In genomic region chr11:49808946-49809345, GRCm38 (mm10) we compare ENCODE assay signal across 22 mouse cellular contexts. TPM values are rescaled to one million over a fixed set of nuclear protein-coding genes. Genes with fewer than 3 reads are reported as not detected.
DNase-seq lines count a peak whose midpoint lies in the region.
"Had no signal": no experiment of that assay in that cellular context is flagged by ENCODE, and none has a peak within 500 bp of the region (broad histone marks: within the 10 kb centered on the region; RNA-seq: fewer than 3 reads in every experiment).

No protein-coding gene starts in this region.

- no peaks in the 10 kb centered on the region for H3K9me3 ChIP-seq in heart, embryonic 10.5 days
- H3K9me3 ChIP-seq: embryonic facial prominence, embryonic 10.5 days; embryonic facial prominence, embryonic 12.5 days; forebrain, embryonic 13.5 days; forebrain, embryonic 15.5 days; G1E had no signal

- 0 out of 2 replicates have a peak, but pooled peaks cover 6% of the 10 kb centered on the region for H3K4me1 ChIP-seq in heart, embryonic 10.5 days
- H3K4me1 ChIP-seq: embryonic facial prominence, embryonic 10.5 days; embryonic facial prominence, embryonic 12.5 days; forebrain, embryonic 13.5 days; forebrain, embryonic 15.5 days had no signal

- DNase-seq in heart, adult 11 months = peak; percentile 81
- DNase-seq in heart, embryonic 10.5 days (ENCODE audit: low spot score) = no peak
- peak; percentile 79 for DNase-seq in ES-CJ7 (ENCODE audit: low read depth, low spot score)
- DNase-seq in R1 (ENCODE audit: low read depth, low spot score) = peak; percentile 85
- DNase-seq in kidney, postnatal 36 days = no peak
- DNase-seq in left cerebral cortex, postnatal 25 days (ENCODE audit: low spot score in 2 of 2) = no peak
- no peak for DNase-seq in adrenal gland, postnatal 36 days
- DNase-seq: adrenal gland, adult 8-10 months; adrenal gland, postnatal 14 days; B cell, adult 2 months; cerebellum, adult 11-12 months; cerebellum, adult 2 months; cerebellum, adult 9-10 months; cerebellum, postnatal 10 days; cerebellum, postnatal 25 days; forebrain, postnatal 0 days had no signal

- no peak overlapping the region for H3K27ac ChIP-seq in heart, embryonic 10.5 days
- H3K27ac ChIP-seq: embryonic facial prominence, embryonic 10.5 days; embryonic facial prominence, embryonic 12.5 days; forebrain, embryonic 13.5 days; forebrain, embryonic 15.5 days had no signal

- 84% methylated on average over 9 of the region's 9 CpGs for WGBS in heart, embryonic 10.5 days

- no peak overlapping the region for H3K4me3 ChIP-seq in heart, embryonic 10.5 days
- H3K4me3 ChIP-seq: embryonic facial prominence, embryonic 10.5 days; embryonic facial prominence, embryonic 12.5 days; forebrain, embryonic 13.5 days; forebrain, embryonic 15.5 days had no signal

- intact Hi-C loops in left cerebral cortex, postnatal 25 days (cut with DNase I) = no loop called here

- H3K36me3 ChIP-seq in heart, embryonic 10.5 days = peaks cover 45% of the 10 kb centered on the region
- H3K36me3 ChIP-seq: G1E had no signal

- no peaks in the 10 kb centered on the region for H3K27me3 ChIP-seq in heart, embryonic 10.5 days (ENCODE audit: insufficient read depth, poor library complexity, severe bottlenecking)
- H3K27me3 ChIP-seq: CH12.LX; embryonic facial prominence, embryonic 12.5 days; forebrain, embryonic 13.5 days; forebrain, embryonic 15.5 days had no signal

RNA-seq across cellular contexts. Expression of gene Gfpt2, which starts 15.0 kb away (rescaled TPM):
- 21.3 and 24.5 TPM in 2 replicates for polyA plus RNA-seq in heart, embryonic 10.5 days (2016; fragmentation: Nextera tagmentation; extraction: Ambion mirVana)
- 10 to 100 TPM in 1 of 2 experiments, 1 to 10 TPM in 1; 6.0 to 10.1 TPM for total RNA-seq in left cerebral cortex, postnatal 25 days (2021)
- total RNA-seq in adrenal gland, postnatal 36 days (2021) = 10 to 100 TPM in 1 of 2 experiments, 1 to 10 TPM in 1; 5.7 to 12.0 TPM
- polyA plus RNA-seq: G1E had no signal

RNA-seq across cellular contexts. Expression of gene Mapk9, which starts 37.6 kb away (rescaled TPM):
- 30.2 and 31.5 TPM in 2 replicates for polyA plus RNA-seq in heart, embryonic 10.5 days (2016; fragmentation: Nextera tagmentation; extraction: Ambion mirVana)
- 100 to 1,000 TPM; 212 to 231 TPM for total RNA-seq in left cerebral cortex, postnatal 25 days (2021)
- 10 to 100 TPM; 56.3 to 67.4 TPM for total RNA-seq in adrenal gland, postnatal 36 days (2021)

Comparison
In these comparisons a context has a peak if more than half of its experiments do, and no peak if none do; other contexts are left out.
1. DNase-seq: peak in heart, adult 11 months (single experiment), ES-CJ7 (single experiment) and R1 (single experiment); none in heart, embryonic 10.5 days (single experiment), kidney, postnatal 36 days (0 of 2), left cerebral cortex, postnatal 25 days (0 of 2) and adrenal gland, postnatal 36 days (0 of 2).